Mouse (Mus musculus): ENCODE data around the gene Gm5678. TPM values are rescaled to one million over a fixed set of nuclear protein-coding genes. Genes with fewer than 3 reads are reported as not detected.

Gm5678 gene
- not detected in 2 replicates for polyA plus RNA-seq (2015; fragmentation: Nextera tagmentation; extraction: Ambion mirVana)

DNA sequence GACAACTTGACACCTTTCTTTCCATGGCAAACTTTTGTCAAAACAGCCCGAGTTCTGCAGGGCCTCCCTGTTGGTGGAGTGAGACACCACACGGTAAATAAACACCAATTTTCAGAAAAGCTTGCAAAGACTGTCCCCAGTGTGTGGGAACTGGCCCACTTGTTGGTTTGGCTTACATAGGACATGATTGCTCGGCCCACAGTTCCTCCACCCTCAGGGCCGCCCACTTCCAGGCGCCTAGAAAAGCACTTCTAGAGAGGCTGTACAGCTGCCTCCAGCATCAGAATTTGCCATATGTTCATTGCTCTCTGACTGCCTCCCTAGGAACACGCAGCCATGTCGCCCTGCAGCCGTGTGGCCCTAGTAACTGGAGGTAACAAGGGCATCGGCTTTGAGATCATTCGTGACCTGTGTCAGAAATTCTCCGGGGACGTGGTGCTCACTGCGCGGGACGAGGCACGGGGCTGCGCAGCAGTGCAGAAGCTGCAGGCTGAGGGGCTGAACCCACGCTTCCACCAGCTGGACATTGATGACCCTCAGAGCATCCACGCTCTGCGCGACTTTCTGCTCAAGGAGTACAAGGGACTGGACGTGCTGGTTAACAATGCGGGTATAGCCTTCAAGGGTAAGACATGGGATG lies at the start of gene Gm5678:
Gene Gm5678, plus strand, starts transcription at position 337 of the 640 bp plus-strand sequence.
- Histone ChIP-seq H3K4me3 (no peak within 1 kb of the TSS), H3K9ac (no peak within 1 kb of the TSS), H3K9me3 (no peaks in the 10 kb centered on the region), H3K4me2 (no peak within 1 kb of the TSS), H3K27ac (no peak within 1 kb of the TSS), H3K4me1 (no peaks in the 10 kb centered on the region), H3K36me3 (replicated peaks) (no peaks in the 10 kb centered on the region), H3K27me3 (replicated peaks) (no peaks in the 10 kb centered on the region)
- no peak for ATAC-seq (replicated peaks)
- 85% methylated on average over 23 of the region's 23 CpGs for WGBS

DNA sequence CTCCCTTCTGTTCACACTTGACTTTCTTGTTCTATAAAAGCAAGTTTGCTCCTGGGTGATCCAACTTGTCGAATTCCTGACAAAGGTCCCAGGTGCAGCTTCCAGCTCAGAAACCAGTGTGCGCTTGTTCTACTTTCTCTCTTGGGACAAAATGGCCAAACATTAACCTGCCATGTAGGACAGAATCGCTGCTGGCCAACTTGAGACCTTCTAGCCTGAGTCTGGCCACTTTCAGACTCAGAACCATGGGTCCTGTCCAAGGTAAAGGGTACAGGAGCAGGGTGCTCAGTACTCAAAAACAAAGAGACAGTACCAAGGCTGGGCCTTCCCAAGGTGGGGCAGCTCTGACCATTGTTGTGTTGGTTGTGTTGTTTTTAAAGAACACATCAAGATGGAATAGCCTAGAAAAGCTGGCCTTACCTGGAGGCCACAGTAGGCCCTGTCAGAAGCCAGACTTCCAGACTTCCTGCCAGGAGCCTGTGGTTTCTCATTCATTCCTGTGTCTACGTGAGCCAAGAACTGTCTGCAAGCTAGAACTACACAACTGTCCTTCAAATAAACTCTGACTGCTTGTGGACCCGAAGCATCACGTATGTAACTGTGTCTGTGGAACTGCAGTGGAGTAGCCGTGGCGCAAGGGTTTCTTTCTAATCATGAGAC lies 49.4 kb upstream of the Gm5678 start:
- H3K36me3 ChIP-seq (replicated peaks) = no peaks in the 10 kb centered on the region
- no peak overlapping the region for H3K4me2 ChIP-seq
- no peaks in the 10 kb centered on the region for H3K9me3 ChIP-seq
- WGBS = 89% methylated on average over 8 of the region's 8 CpGs
- H3K27ac ChIP-seq = no peak overlapping the region
- no peak for ATAC-seq (replicated peaks)
- H3K27me3 ChIP-seq (replicated peaks) = no peaks in the 10 kb centered on the region
- no peak overlapping the region for H3K4me3 ChIP-seq
- no peak overlapping the region for H3K9ac ChIP-seq
- no peaks in the 10 kb centered on the region for H3K4me1 ChIP-seq

DNA sequence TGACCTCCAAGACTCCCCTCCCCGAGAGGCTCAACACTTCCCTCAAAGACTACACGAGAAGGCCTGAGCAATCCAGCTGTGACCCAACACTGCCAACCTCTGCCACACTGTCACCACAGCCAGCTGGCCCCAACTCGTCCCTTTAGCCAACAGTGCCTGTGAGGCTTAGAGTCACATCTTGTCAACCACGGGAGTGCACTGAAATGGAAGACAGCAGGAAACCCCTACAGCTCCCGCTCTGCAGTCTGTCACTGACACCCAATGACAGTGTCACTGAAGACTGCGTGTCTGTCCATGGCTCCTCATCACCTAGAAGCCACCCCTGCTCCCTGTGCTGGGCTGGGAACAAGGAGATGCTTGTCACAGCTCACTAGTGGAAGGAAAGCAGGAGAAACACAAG lies 46.8 kb upstream of the Gm5678 start:
- H3K27ac ChIP-seq = no peak overlapping the region
- H3K27me3 ChIP-seq (replicated peaks) = no peaks in the 10 kb centered on the region
- H3K4me1 ChIP-seq = no peaks in the 10 kb centered on the region
- no peak overlapping the region for H3K9ac ChIP-seq
- H3K9me3 ChIP-seq = no peaks in the 10 kb centered on the region
- 68% methylated on average over 6 of the region's 6 CpGs for WGBS
- H3K4me3 ChIP-seq = no peak overlapping the region
- H3K36me3 ChIP-seq (replicated peaks) = 0 out of 2 replicates have a peak, but pooled peaks cover 14% of the 10 kb centered on the region
- H3K4me2 ChIP-seq = no peak overlapping the region
- ATAC-seq (replicated peaks) = no peak

DNA sequence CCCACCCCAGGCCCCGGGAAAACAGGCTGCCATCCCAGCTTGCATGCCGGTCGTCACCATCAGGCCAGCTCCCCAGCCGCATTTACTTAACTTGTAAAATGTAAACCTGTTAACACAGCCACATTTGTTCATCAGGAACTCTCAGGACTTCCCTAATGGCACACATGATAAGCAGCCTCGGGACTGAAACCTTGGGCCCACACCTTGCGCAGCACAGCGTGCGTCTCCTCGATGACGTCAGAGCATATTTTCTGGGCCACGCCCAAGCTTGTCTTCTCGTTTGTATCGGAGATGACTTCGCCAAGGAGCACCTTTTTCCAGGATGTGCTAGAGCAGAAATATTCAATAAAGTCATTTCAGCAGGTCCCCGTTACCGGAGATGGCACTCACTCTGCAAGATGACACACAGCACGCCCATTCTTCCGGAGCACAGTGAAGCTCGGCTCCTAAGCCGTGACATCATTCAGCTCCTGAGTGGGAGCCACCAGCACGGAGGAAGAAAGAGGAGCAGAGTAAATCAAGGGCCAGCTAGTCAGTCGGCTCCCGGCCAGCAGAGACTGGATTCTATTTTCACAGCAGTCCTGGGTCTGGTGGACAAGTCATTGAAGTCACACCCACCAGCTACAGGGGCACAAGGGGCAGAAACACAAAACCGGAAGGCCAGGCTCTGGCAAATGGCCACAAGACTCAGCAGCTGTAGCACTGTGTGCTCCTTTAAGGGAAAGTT lies 42.8 kb upstream of the Gm5678 start:
- no peak overlapping the region for H3K4me2 ChIP-seq
- 91% methylated on average over 24 of the region's 24 CpGs for WGBS
- ATAC-seq (replicated peaks) = no peak

DNA sequence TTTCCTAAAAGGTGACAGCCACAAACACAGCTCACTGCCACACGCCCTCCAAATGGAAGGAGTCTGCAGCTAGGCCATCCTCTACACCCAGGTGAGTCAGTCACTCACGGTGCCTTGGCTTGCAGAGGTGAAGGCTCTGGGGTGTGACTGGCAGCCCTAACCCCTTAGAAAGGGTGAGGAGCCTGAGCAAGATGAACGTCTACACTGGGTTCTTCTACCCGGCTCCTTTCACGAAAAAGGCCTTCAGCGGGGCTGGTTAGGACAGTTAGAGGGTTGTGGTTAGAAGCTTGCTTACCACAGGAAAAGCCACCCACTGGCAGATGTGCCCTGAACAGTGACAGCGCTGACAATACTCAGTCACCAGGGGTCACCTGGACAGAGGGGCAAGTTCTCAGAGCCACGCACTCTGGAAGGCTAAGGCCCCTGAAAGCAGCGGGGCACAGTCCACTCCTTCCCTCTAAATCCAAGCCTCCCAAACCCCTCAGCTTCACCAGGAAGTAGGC lies 42.1 kb upstream of the Gm5678 start:
- WGBS = 83% methylated on average over 9 of the region's 9 CpGs
- H3K4me1 ChIP-seq = no peaks in the 10 kb centered on the region
- peaks cover 29% of the 10 kb centered on the region for H3K36me3 ChIP-seq (replicated peaks)
- no peak overlapping the region for H3K27ac ChIP-seq
- no peak overlapping the region for H3K9ac ChIP-seq
- H3K27me3 ChIP-seq (replicated peaks) = no peaks in the 10 kb centered on the region
- no peaks in the 10 kb centered on the region for H3K9me3 ChIP-seq
- H3K4me2 ChIP-seq = no peak overlapping the region
- ATAC-seq (replicated peaks) = no peak
- H3K4me3 ChIP-seq = no peak overlapping the region

More for the DNA sequence above, 42.8 kb upstream of the Gm5678 start:
- Histone ChIP-seq H3K27me3 (replicated peaks) (no peaks in the 10 kb centered on the region), H3K9me3 (no peaks in the 10 kb centered on the region), H3K36me3 (replicated peaks) (peaks cover 23% of the 10 kb centered on the region; the same call in 1 of the 2 replicates), H3K9ac (no peak overlapping the region), H3K27ac (no peak overlapping the region), H3K4me1 (no peaks in the 10 kb centered on the region), H3K4me3 (no peak overlapping the region)

DNA sequence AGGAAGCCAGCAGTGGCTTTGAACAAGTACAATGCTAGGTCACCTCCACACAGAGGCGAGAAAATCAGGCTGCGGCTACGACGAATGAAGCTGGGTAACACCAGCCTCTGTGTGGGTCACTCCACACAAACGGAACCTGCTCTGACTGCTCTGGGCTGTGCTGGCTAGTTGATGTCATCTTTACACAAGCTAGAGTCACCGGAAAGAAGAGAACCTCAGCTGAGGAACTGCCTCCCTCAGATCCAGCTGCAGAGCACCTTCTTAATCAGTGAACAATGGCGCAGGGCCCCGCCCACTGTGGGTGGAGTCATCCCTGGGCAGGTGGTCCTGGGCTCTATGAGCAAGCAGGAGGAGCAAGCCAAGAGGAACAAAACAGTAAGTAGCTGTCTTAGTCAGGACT lies 41.5 kb upstream of the Gm5678 start:
- Histone ChIP-seq H3K36me3 (replicated peaks) (peaks cover 35% of the 10 kb centered on the region), H3K4me2 (no peak overlapping the region), H3K4me1 (no peaks in the 10 kb centered on the region), H3K27me3 (replicated peaks) (no peaks in the 10 kb centered on the region), H3K4me3 (no peak overlapping the region), H3K27ac (no peak overlapping the region), H3K9ac (no peak overlapping the region), H3K9me3 (no peaks in the 10 kb centered on the region)
- ATAC-seq (replicated peaks) = no peak
- 63% methylated on average over 8 of the region's 8 CpGs for WGBS

DNA sequence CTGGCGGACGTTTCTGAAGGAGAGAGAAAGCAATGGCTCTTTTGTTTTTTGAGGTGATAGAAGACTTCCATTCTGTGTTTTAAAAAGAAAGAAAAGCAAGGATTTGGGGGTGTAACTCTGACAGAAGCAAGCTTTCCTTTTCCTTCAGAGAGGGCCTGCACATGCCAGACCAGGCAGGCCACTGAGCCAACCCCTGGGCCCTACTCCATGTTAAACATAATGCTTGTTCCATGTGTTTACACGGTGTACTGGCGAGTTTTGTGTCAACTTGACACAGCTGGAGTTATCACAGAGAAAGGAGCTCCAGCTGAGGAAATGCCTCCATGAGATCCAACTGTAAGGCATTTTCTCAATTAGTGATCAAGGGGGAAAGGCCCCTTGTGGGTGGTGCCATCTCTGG lies 39.6 kb upstream of the Gm5678 start:
- Histone ChIP-seq H3K36me3 (replicated peaks) (peaks cover 35% of the 10 kb centered on the region), H3K4me3 (no peak overlapping the region), H3K9me3 (no peaks in the 10 kb centered on the region), H3K27ac (no peak overlapping the region), H3K27me3 (replicated peaks) (no peaks in the 10 kb centered on the region), H3K4me1 (no peaks in the 10 kb centered on the region), H3K4me2 (no peak overlapping the region), H3K9ac (no peak overlapping the region)
- WGBS = 67% methylated on average over 4 of the region's 4 CpGs
- no peak for ATAC-seq (replicated peaks)

DNA sequence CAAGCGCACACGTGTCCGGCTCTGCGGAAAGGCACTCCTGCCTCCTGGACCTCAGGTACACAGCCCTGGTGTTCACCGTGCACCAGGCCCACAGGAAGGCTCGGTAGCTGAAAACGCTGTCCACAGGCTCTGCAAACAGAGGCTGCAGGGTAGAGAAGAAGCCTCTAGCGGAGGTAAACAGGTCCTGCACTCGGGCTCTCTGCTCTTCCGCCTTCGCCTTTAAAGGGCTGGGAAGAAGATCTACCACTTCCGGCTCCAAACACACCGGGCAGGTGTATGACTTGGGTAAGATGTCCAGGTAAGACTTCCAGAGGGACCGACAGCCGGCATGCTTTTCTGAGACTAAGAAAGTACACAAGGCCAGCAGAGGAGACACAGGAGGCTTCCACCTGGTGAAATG lies 37.0 kb upstream of the Gm5678 start:
- Histone ChIP-seq H3K36me3 (replicated peaks) (peaks cover 31% of the 10 kb centered on the region), H3K9ac (no peak overlapping the region), H3K4me1 (no peaks in the 10 kb centered on the region), H3K27ac (no peak overlapping the region), H3K9me3 (no peaks in the 10 kb centered on the region), H3K4me2 (no peak overlapping the region), H3K27me3 (replicated peaks) (no peaks in the 10 kb centered on the region), H3K4me3 (no peak overlapping the region)
- ATAC-seq (replicated peaks) = no peak
- WGBS = 94% methylated on average over 15 of the region's 15 CpGs

DNA sequence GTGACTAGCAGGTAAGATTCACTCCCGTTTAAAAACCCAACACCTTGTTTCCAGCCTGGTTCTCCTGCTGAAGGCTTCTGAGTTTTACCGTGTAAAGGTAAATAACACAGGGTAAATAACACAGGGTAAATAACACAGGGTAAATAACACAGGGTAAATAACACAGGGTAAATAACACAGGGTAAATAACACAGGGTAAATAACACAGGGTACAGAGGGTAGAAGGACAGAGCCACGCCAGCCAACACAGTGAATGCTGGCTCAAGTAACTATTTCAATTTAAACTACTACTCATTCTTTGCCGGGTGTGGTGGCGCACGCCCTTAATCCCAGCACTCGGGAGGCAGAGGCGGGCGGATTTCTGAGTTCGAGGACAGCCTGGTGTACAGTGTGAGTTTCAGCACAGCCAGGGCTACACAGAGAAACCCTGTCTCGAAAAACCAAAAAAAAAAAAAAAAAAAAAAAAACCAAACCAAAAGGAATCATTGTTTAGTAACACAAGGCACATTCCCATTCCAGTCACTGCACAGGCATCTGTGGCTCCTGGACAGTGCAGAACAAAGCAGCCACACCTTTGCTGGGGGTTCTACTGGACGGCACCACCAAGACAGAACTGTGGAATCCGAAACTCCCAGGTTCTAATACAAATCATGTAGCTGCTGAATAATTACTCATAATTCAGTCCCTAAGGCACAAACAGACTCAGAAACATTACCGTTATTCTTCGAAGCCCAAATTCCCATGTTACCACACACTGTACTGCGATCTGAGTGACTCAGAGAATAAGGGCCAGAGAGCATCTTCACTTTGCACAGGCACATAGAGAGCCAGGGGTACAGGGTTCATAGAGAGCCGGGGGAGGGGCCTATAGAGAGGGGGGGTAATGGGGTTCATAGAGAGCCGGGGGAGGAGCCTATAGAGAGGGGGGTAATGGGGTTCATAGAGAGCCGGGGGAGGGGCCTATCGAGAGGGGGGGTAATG lies 36.2 kb upstream of the Gm5678 start:
- no peak overlapping the region for H3K27ac ChIP-seq
- peaks cover 30% of the 10 kb centered on the region for H3K36me3 ChIP-seq (replicated peaks)
- H3K4me2 ChIP-seq = no peak overlapping the region
- H3K9me3 ChIP-seq = no peaks in the 10 kb centered on the region
- H3K4me3 ChIP-seq = no peak overlapping the region
- no peaks in the 10 kb centered on the region for H3K27me3 ChIP-seq (replicated peaks)
- H3K4me1 ChIP-seq = no peaks in the 10 kb centered on the region
- ATAC-seq (replicated peaks) = no peak
- no peak overlapping the region for H3K9ac ChIP-seq
- WGBS = 94% methylated on average over 20 of the region's 20 CpGs

DNA sequence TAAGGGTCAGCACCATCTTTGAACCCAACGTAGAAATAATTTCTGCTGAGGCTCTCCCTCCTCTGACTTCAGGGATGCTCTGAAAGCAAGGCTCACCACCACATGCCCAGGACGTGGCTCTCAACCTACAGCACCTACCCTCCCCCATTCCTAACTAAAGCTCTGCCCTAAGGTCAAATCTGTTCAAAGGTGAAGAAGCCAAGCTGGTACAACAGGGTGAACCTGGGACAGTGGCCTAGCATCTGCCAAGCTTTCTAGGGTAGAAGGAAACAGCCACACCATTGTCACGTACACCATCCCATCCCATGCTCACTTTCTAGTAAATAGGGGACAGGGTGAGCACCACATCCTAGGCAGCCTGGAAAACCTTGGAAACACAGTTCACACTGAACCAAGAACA lies 35.2 kb upstream of the Gm5678 start:
- Histone ChIP-seq H3K27me3 (replicated peaks) (no peaks in the 10 kb centered on the region), H3K36me3 (replicated peaks) (peaks cover 26% of the 10 kb centered on the region), H3K4me3 (no peak overlapping the region), H3K4me2 (no peak overlapping the region), H3K9ac (no peak overlapping the region), H3K27ac (no peak overlapping the region), H3K4me1 (no peaks in the 10 kb centered on the region), H3K9me3 (no peaks in the 10 kb centered on the region)
- 95% methylated on average over 3 of the region's 3 CpGs for WGBS
- ATAC-seq (replicated peaks) = no peak

DNA sequence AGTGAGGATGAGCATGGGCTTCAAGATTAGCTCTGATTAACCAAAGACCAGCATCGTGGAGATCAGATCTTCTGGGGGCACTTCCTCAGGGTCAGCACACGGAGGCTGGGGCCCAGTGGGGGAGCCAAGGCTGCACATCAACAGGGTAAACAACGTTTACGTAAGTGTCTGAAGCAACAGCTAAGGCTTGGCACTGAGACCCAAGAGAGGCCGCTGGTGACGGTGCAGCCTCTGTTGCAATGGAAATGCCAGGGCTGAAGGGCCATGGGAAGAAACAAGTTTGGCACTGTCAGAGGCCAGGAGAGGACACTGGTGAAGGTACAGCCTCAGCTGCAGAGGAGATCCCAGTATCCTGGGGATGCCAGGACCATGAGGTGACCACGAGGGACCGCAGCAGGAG lies 34.5 kb upstream of the Gm5678 start:
- 93% methylated on average over 8 of the region's 8 CpGs for WGBS
- H3K27me3 ChIP-seq (replicated peaks) = no peaks in the 10 kb centered on the region
- H3K4me1 ChIP-seq = no peaks in the 10 kb centered on the region
- H3K27ac ChIP-seq = no peak overlapping the region
- H3K9ac ChIP-seq = no peak overlapping the region
- no peak for ATAC-seq (replicated peaks)
- H3K4me2 ChIP-seq = no peak overlapping the region
- H3K36me3 ChIP-seq (replicated peaks) = peaks cover 33% of the 10 kb centered on the region
- H3K9me3 ChIP-seq = no peaks in the 10 kb centered on the region
- H3K4me3 ChIP-seq = no peak overlapping the region

DNA sequence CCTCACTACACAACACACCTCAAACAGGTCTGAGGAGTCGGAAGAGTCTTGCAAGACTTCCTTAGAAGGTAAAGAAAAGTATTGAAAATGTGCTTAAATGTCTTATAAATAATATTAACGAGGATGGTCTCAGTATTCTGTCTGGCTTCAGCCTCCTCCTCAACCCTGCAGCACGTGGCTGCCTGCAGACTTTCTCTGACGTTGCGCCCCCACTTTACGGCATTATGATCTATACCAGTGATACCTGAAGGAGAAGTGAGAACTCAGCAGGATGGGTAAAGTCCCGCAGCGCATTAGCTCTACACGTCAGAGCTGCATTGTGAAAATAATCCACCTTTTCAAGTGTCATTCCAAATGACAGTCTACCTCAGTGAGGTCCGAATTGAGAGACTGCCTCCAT lies 33.4 kb upstream of the Gm5678 start:
- no peaks in the 10 kb centered on the region for H3K4me1 ChIP-seq
- no peak overlapping the region for H3K27ac ChIP-seq
- H3K36me3 ChIP-seq (replicated peaks) = peaks cover 33% of the 10 kb centered on the region
- no peak overlapping the region for H3K4me2 ChIP-seq
- WGBS = 93% methylated on average over 10 of the region's 10 CpGs
- H3K4me3 ChIP-seq = no peak overlapping the region
- no peak overlapping the region for H3K9ac ChIP-seq
- ATAC-seq (replicated peaks) = no peak
- no peaks in the 10 kb centered on the region for H3K9me3 ChIP-seq
- no peaks in the 10 kb centered on the region for H3K27me3 ChIP-seq (replicated peaks)
